Comparison of ENCODE assay signal across 11 mouse cellular contexts in the genomic region with DNA sequence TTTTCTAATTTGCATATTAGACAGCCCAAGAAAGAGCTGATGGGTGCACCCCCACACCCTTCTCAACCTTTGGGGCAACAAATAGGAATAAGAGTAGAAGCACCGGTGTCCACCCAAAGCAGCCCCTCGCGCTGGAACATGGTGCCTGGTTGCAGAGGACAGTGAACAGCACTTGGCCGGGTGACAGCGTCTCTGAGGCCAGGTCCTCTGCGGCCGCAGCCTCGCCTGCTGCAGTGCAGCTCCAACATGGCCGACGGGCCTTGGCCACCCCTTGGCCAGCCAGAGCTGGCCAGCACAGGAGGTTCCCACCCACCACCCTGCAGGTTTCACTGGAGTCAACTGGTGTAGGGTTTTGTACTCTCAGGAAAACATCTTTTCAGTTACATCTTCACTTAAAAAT. TPM values are rescaled to one million over a fixed set of nuclear protein-coding genes. Genes with fewer than 3 reads are reported as not detected.
DNase-seq lines count a peak whose midpoint lies in the region; ATAC-seq lines count a peak whose summit lies in the region.
"Had no signal": no experiment of that assay in that cellular context is flagged by ENCODE, and none has a peak within 500 bp of the region (broad histone marks: within the 10 kb centered on the region; RNA-seq: fewer than 3 reads in every experiment).

No protein-coding gene starts in this region.

- WGBS in embryonic facial prominence, embryonic 10.5 days = 88% methylated on average over 10 of the region's 10 CpGs
- 70% methylated on average over 10 of the region's 10 CpGs for WGBS in intestine, embryonic 15.5 days

- no peaks in the 10 kb centered on the region for H3K27me3 ChIP-seq in embryonic facial prominence, embryonic 10.5 days (replicated peaks; ENCODE audit: low read depth, poor library complexity, severe bottlenecking)
- H3K27me3 ChIP-seq in intestine, embryonic 15.5 days (replicated peaks) = no peaks in the 10 kb centered on the region
- H3K27me3 ChIP-seq: liver, embryonic 13.5 days had no signal

- H3K36me3 ChIP-seq in embryonic facial prominence, embryonic 10.5 days (replicated peaks) = peaks cover 54% of the 10 kb centered on the region
- H3K36me3 ChIP-seq in intestine, embryonic 15.5 days = no peaks in the 10 kb centered on the region

- ATAC-seq in intestine, embryonic 15.5 days = no peak
- ATAC-seq: forebrain, embryonic 16.5 days had no signal

- H3K4me1 ChIP-seq in embryonic facial prominence, embryonic 10.5 days = peaks cover 76% of the 10 kb centered on the region
- H3K4me1 ChIP-seq in intestine, embryonic 15.5 days (replicated peaks) = peaks cover 23% of the 10 kb centered on the region

- peak overlapping the region; percentile 23; the same call in 1 of the 2 replicates for H3K9ac ChIP-seq in intestine, embryonic 15.5 days
- H3K9ac ChIP-seq: liver, embryonic 13.5 days had no signal

- peak; percentile 31 to 51 for DNase-seq in kidney, postnatal 25 days
- no peak for DNase-seq in kidney, adult 8-10 months
- peak; percentile 67 for DNase-seq in adrenal gland, postnatal 14 days
- DNase-seq in embryonic facial prominence, embryonic 10.5 days (ENCODE audit: low spot score) = no peak
- no peak for DNase-seq in right cerebral cortex, postnatal 36 days (ENCODE audit: low spot score in 2 of 2)
- no peak for DNase-seq in frontal cortex, postnatal 10 days (ENCODE audit: low spot score in 2 of 2)
- no peak for DNase-seq in layer of hippocampus, postnatal 10 days (ENCODE audit: low spot score in 2 of 2)
- DNase-seq: liver, embryonic 13.5 days had no signal

- H3K27ac ChIP-seq in embryonic facial prominence, embryonic 10.5 days (replicated peaks) = no peak overlapping the region
- 0 out of 2 replicates have a peak overlapping the region, but pooled peaks have one; percentile 27 for H3K27ac ChIP-seq in intestine, embryonic 15.5 days
- H3K27ac ChIP-seq: liver, embryonic 13.5 days had no signal

- H3K9me3 ChIP-seq in embryonic facial prominence, embryonic 10.5 days = no peaks in the 10 kb centered on the region
- H3K9me3 ChIP-seq in intestine, embryonic 15.5 days = no peaks in the 10 kb centered on the region
- H3K9me3 ChIP-seq: liver, embryonic 13.5 days had no signal

- peak overlapping the region; percentile 25 for H3K4me3 ChIP-seq in embryonic facial prominence, embryonic 10.5 days
- no peak overlapping the region for H3K4me3 ChIP-seq in intestine, embryonic 15.5 days (replicated peaks)
- H3K4me3 ChIP-seq: liver, embryonic 13.5 days had no signal

- peak overlapping the region; percentile 30 for H3K4me2 ChIP-seq in intestine, embryonic 15.5 days (replicated peaks)

RNA-seq across cellular contexts. Expression of gene Gm20721, which starts 12.1 kb away (rescaled TPM):
- total RNA-seq in adrenal gland, postnatal 14 days (2021) = 4.6 and 5.4 TPM in 2 replicates
- polyA plus RNA-seq in embryonic facial prominence, embryonic 10.5 days (2016; fragmentation: Nextera tagmentation; extraction: Ambion mirVana) = 11.9 and 14.6 TPM in 2 replicates
- 29.6 and 40.8 TPM in 2 replicates for polyA plus RNA-seq in intestine, embryonic 15.5 days (2015; fragmentation: Nextera tagmentation; extraction: Ambion mirVana)
- total RNA-seq in layer of hippocampus, postnatal 10 days (2021) = 1 to 10 TPM; 1.3 to 1.9 TPM
- polyA plus RNA-seq: small intestine, adult 2 months had no signal

RNA-seq across cellular contexts. Expression of gene Gnas, which starts 50.3 kb away (rescaled TPM):
- 4,967 and 5,329 TPM in 2 replicates for total RNA-seq in adrenal gland, postnatal 14 days (2021)
- polyA plus RNA-seq in embryonic facial prominence, embryonic 10.5 days (2016; fragmentation: Nextera tagmentation; extraction: Ambion mirVana) = 1,270 and 1,303 TPM in 2 replicates
- polyA plus RNA-seq in intestine, embryonic 15.5 days (2015; fragmentation: Nextera tagmentation; extraction: Ambion mirVana) = 1,496 and 1,641 TPM in 2 replicates
- total RNA-seq in layer of hippocampus, postnatal 10 days (2021) = 1,000 to 10,000 TPM; 1,824 to 1,870 TPM

Comparison
In these comparisons a context has a peak if more than half of its experiments do, and no peak if none do; other contexts are left out.
1. DNase-seq: peak in kidney, postnatal 25 days (2 of 2) and adrenal gland, postnatal 14 days (single experiment); none in kidney, adult 8-10 months (0 of 2), embryonic facial prominence, embryonic 10.5 days (single experiment), right cerebral cortex, postnatal 36 days (0 of 2), frontal cortex, postnatal 10 days (0 of 2) and layer of hippocampus, postnatal 10 days (0 of 2).